Mouse (Mus musculus) adrenal gland (tissue): ENCODE measurements at regions not wholly inside any gene's neighbourhood (a gene's known extent, or its start where the extent isn't known, plus 50 kb on each side); places are given as distances from the start of the nearest gene placed in this dataset.
"Not testable (repeated sequence)": the region's sequence is repeated elsewhere in the genome, so short reads cannot be mapped to it uniquely, and the experiment has no call there.

Experiments
- intact Hi-C: fragments of 180-260 bp; cut with DNase I; formaldehyde crosslinking; loops from one replicate; pipeline ENCODE4 v1.15.1; 2025

DNA sequence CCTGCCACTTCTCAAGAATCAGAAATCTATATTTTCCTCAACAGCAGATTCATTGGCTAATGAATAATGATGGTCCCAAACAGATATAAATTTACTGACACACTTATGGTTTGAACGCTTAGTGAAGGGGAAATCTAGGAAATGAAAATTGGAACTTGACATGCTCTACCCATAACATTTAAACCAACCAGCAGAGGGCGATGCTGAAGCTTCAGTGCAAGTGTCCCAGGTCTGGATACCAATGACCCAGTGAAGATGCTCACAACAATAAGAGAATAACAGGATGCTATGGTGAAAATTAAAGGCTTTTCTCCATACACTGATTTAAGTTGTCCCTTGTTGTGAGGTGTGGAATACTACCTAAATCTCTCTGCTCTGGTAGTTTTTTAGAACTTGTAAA is 236.0 kb upstream of the Rorb start:
- intact Hi-C loops: loop anchor here (10.0 kb wide), 1 partner anchor 998 kb away; no protein-coding TSS in a partner anchor

DNA sequence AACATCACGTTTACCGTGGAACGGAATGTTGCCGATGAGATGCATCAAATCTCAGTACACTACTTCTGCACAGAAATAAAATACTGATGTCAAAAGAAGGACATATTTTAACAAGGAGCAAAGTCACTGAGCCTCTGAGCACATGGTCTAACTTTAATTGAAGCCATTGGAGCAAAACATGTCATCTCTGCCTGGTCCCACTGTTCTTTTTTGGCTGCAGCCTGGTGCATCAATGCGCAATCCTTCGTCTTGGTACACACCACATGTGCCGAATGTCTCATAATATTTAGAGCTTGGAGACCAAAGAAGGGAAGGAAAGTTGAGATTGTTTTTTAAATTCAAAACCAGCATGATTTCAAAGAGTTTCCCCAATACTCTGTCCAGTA is 233.4 kb upstream of the Rorb start:
- intact Hi-C loops: loop anchor here (10.0 kb wide), 1 partner anchor 1000 kb away; no protein-coding TSS in a partner anchor

DNA sequence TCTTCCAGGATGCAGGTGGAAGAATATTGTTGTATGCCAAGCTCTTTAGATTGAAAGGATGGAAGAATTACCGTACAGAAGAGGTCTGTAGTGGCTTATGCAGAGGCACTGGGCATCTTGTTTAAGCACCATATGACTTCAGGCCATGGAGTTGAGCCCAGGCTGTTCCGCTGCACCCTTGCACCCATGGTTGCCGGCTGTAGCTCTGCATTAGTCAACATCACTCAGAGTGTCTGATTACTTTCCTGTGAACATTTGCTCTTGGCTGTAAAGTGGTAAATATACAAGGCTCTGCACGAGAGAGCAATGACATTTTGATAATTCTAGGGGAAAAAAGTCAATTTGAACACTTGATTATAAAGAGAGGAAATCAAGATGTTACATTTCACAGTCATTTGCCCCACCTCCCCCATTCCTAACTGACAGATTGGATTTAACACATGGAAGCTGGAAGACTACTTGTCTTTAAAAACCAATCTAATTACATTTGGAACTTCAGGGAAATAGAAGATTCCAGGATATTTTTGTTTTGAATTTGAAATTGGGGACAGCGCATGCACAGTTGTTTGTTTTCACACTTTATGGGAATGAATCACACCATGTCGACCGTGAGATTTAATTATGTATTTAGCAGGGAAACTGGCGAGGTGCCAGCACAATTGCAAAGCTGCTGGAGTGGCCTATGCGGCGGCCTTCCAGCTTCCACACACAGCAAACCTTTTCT is 232.9 kb upstream of the Rorb start:
- intact Hi-C loops: loop anchor here (10.0 kb wide), 1 partner anchor 1001 kb away; no protein-coding TSS in a partner anchor

DNA sequence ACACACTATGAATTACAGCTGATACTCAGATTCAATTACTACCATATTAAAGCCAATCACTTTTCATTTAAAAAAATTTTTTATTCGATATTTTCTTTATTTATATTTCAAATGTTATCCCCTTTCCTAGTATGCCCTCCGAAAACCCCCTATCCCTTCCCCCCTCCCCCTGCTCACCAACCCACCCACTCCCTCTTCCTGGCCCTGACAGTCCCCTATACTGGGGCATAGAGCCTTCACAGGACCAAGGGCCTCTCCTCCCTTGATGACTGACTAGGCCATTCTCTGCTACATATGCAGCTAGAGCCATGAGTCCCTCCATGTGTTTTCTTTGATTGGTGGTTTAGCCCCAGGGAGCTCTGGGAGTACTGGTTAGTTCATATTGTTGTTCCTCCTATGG is 196.1 kb upstream of the Rorb start:
- intact Hi-C loops: not testable (repeated sequence)

DNA sequence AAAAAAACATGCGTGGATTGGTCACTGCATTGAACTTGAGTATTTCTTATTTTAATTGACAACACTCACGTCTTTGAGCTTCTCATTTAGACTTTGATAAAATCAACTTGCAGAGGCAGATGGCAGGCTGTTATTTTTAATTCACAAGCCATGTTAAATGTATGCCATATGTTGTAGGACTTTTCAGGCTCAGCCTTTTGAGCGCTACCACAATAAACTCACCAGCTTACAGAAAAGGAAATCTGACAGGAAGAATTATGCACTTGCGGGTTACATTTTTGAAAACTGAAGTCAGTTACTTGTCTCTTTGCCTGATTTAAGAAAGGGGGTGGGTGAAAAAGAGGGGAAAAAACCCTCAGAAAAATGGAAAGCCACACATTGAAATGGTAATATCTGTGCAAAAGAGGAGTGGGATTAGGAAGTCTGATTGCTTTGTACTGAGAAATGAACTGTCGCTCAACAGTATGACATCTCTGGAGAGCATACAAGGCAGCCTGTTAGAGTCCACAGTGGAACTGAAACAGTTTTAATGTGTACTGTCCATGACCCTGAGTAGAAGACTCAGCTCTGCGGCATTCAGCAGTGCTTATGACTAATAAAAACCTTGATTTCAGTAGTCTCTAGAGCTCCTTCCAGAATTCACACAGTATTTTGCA is 195.6 kb upstream of the Rorb start:
- intact Hi-C loops: no loop called here

DNA sequence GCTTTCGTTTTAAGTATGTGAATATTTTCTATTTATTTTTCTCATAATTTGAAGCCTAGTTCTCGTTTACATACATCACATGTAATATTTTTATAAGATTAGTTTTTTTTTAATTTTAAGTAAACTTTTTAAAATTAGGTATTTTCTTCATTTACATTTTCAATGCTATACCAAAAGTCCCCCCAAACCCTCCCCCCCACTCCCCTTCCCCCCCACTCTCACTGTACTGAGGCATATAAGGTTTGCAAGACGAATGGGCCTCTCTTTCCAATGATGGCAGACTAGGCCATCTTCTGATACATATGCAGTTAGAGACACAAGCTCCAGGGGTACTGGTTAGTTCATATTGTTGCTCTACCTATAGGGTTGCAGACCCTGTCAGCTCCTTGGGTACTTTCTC is 174.9 kb upstream of the Rorb start:
- intact Hi-C loops: not testable (repeated sequence)

DNA sequence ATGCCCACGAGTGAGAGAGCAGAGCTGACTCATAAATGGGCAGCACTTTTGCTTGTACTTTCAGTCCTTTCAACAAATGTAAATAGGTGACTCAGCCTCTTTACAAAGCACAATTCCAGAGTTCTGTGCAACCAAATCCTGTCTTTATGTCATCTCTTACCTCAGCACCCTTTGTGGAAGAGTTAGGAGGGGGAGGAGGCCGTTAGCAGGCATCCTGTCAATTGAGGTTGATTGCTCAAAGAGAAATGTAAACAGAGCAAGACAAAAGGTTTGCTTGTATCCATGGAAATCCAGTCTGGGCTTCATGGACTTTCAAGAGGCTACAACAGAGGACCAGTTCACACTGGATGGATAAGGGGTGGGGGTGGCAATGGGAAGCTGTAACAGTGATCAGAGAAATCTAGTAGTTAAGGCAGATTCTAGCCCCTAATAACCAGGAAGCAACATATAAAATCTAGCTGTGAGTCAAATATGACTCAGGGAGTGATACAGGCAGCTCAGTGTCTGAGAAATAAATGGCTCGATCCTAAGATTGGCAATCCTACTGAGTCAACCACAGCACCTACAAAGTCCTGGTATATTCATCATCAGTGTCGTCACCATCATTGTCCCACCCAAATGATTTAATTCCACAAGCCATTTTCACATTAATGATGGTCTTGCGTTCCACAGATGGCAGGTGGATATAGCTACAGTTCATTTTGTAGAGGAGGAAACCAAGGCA is 136.0 kb upstream of the Rorb start:
- intact Hi-C loops: no loop called here

DNA sequence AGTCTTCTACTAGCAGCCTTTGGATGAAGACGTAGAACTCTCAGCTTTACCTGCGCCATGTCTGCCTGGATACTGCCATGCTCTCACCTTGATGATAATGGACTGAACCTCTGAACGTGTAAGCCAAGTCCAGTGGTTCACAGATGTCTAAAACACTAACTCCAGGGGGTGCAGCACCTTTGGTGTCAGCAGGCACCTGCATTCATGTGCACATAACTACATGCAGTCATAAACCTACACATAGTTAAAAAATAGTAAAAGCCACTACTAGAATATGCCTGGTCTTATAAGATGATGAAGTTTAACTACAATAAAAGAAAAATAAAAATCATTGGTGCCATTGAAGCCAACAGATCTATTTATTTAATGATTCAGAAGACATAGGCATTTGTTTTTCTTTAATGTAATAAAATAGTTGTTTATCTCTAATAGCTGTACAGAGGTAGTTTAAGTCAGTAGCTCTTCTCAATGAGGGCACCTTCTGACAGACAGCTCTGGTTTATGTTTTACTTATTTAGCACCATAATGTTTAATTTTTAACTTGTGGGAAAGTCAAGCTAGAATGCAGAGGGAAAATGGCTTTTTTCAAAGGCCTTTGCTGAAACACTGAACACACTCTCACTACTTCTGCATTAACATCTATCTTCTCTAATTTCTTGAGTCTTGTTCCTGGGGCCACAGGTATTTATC is 118.5 kb upstream of the Rorb start:
- intact Hi-C loops: no loop called here

DNA sequence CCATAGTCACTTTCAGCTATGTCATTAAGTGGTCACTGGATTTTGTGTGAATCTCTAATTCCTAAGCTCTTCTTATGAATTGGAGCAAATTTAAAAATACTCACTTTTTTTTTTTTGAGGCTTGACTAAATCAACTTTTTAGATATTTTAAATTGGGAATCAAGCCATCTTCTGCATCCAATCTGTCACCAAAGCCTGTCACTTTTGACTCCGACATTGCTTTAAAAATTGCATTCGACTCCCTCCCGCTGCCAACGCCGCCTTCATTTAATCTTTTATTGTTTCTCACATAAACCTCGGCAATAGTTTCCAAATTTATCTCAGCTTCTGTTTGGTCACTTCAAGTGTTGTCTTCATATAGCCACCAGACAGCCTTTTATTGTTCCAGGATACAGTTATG is 109.8 kb upstream of the Rorb start:
- intact Hi-C loops: no loop called here

DNA sequence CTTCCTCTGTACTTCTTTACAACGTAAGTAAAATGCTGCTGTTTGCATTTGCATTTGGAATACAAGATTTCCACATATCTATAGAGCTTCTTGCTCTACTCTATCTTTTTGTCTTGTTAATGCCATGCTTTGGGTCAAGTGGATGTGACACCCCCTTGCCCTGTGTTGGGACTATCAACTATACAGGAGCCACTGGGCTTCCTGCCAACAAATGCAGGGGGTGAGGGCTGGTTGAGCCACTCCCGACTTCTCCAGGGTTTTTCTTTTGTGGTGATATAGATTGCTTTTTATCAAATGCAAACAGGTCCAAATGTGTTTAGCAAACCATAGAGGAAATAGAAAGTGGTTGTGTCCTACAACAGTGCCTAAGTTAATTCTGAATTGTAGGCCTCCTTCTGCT is 108.4 kb upstream of the Rorb start:
- intact Hi-C loops: no loop called here

DNA sequence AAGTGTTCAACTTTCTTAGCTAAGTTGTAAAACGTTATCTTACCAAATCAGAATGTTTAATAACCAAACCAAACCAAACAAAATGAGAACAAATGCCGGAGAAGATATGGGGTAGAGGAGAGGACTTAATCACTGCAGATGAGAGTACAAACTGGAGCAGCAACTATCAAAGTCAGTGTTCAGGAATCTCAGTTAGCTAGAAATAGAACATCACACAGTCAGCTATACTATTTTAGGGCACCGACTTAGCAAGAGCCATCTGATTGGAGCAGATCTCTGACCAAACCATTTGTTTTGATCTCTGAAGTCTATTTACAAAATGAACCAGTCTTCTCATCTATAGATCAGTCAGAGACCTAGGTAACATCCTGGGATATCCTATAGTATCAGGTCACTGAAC is 107.7 kb upstream of the Rorb start:
- intact Hi-C loops: no loop called here

DNA sequence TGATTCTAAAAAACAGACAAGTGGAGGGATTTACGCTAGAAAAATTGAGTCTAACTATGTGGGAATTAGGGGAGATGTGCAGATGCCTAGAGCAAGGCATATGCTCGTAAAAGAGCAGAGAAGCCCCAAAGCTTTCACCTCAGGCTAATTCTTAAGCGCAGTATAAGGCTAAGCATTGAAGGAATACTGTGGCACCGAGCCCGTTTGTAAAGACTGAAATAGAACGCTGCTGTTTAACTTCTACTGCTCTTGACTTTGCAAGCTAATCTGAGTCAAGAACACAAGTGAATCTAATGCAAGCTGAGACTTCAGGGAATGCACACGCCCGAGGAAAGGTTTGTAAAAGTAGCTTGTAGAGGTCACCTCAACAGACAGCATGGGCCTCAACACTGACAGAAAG is 88.5 kb upstream of the Rorb start:
- intact Hi-C loops: no loop called here

DNA sequence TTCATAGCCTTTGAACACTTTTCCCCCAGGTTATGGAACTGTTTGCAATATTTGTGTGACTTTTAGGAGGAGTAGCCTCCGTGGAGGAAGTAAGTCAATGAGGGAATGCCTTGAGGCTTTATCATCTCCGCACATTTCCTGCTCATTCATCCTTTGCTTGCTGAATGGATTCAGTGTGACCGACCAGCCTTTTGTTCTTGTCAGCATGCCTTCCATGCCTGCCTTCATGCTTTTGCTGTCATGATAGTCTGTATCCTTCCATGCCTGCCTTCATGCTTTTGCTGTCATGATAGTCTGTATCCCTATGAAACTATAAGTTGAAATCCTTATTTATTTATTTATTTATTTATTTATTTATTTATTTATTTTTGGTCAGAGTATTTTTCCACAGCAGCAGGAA is 87.8 kb upstream of the Rorb start:
- intact Hi-C loops: no loop called here

DNA sequence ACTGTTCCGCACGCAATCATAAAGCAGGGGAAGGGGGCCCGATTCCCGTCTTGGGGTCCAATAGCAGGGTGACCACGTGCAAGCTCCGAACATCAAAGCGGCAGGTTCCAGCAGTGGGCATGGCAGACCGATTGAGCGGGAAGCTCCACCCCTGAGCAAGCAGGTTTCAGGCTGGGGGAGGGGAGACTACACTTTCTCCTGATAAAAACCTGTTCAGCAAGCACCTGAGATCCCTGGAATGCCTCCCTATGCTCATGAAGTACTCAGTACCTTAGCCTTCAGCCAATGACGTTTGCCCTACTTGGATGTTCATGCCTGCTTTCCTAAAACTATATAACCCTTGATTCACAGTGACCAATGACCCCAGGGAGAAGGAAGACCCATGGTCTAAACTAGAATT is 83.7 kb upstream of the Rorb start:
- intact Hi-C loops: no loop called here

DNA sequence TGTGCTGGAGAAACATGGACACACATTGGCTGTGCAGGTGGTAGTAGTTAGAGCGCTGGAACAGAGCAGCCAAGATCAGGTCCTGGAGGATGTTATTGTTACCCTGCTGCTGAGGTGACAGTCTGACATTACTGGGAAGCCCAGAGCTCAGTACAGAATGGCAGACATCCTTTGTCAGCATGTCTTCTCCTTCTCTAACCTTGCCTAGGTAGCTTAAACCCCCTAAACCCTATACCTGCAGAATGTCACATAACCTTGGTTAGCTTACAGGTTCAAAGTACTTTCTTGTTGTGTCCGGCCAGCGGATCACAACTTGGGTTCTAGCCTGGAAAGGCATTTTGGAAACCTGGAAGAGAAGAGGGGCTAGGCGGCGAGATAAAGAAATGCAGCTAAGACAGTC is 83.3 kb upstream of the Rorb start:
- intact Hi-C loops: no loop called here

DNA sequence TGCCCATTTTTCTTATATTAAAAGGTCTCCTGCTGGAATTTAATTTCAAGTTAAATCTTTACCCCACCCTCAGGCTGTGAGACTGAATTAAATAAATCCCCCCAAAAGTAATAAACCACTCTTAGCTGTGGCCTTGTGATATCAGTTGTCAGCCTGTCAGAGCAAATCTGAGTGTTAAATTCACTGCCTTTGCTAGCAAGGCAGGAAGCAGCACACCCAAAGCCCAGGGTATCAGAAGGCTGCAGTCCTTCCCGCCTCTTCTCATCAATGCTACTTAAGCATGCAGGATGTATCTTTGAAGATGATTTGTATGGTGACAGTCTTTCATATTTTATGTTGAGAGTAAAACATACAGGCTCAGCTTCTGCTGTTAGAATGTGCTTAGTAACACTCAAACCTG is 61.8 kb upstream of the Rorb start:
- intact Hi-C loops: no loop called here

DNA sequence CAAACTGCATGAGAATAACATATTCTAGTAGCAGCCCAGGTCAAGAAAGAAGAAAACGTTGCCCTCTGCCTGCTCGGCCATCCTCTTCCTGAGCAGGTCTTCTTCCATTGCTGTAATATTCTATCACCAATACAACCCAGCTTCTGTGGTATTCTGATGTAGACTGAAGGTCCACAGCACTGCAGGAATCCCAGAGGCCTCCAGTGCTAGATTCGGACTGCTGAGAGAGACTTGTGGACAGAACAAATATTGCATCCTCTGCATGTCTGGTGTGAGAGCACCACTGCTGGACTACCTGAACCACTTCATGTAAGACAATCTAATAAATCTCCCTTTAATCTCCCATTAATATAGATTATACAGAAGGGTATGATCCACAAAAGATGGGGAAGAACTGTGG is 59.8 kb upstream of the Rorb start:
- intact Hi-C loops: no loop called here
